ENCODE assay signal across 9 mouse cellular contexts in genomic region chr9:110070358-110070757, GRCm38 (mm10). TPM values are rescaled to one million over a fixed set of nuclear protein-coding genes. Genes with fewer than 3 reads are reported as not detected.
A peak's percentile ranks its signal among the peaks of the same experiment; 100 is the strongest.
DNase-seq lines count a peak whose midpoint lies in the region; ATAC-seq and TF ChIP-seq lines count a peak whose summit lies in the region.
"Had no signal": no experiment of that assay in that cellular context is flagged by ENCODE, and none has a peak within 500 bp of the region (broad histone marks: within the 10 kb centered on the region; RNA-seq: fewer than 3 reads in every experiment).

No protein-coding gene starts in this region.

- H3K27me3 ChIP-seq in midbrain, embryonic 16.5 days (ENCODE audit: control insufficient read depth, insufficient read depth, low read depth, low read length), result no peaks in the 10 kb centered on the region
- H3K27me3 ChIP-seq: Patski had no signal

- H3K36me3 ChIP-seq in midbrain, embryonic 16.5 days (ENCODE audit: control insufficient read depth, insufficient read depth, low read length), result peaks cover 15% of the 10 kb centered on the region

- 81% methylated on average over 9 of the region's 9 CpGs for WGBS in midbrain, embryonic 16.5 days

- no peak for ATAC-seq in midbrain, embryonic 16.5 days
- ATAC-seq in CD4-positive, CD25-positive, alpha-beta regulatory T cell, adult 4 months, result no peak
- ATAC-seq: Patski had no signal

- no peak for TF ChIP-seq POLR2A in bone marrow macrophage, adult 2 months (IDR thresholded peaks at IDR 0.05; ENCODE audit: borderline replicate concordance, low read depth, low read length)

- H3K9ac ChIP-seq in midbrain, embryonic 16.5 days (ENCODE audit: low read depth, low read length), result no peak overlapping the region

- no peak for TF ChIP-seq CTCF in left cerebral cortex, adult 2 months (IDR thresholded peaks at IDR 0.05)
- no peak for TF ChIP-seq CTCF in bone marrow macrophage, adult 2 months (IDR thresholded peaks at IDR 0.05; ENCODE audit: low read depth, low read length)

- no peak overlapping the region for H3K4me2 ChIP-seq in midbrain, embryonic 16.5 days (ENCODE audit: low read length)

- intact Hi-C loops in left cerebral cortex, adult 2 months (cut with DNase I), result loop anchor here (5.0 kb wide), 1 partner anchor 138 kb away; the partner anchor contains the start of gene Map4

- H3K4me1 ChIP-seq in bone marrow macrophage, adult 2 months (ENCODE audit: control insufficient read depth, insufficient read depth, low read length), result peaks cover 16% of the 10 kb centered on the region
- H3K4me1 ChIP-seq in midbrain, embryonic 16.5 days (ENCODE audit: control insufficient read depth, insufficient read depth, low read length), result no peaks in the 10 kb centered on the region

- no peak overlapping the region for H3K4me3 ChIP-seq in left cerebral cortex, adult 2 months
- no peak overlapping the region for H3K4me3 ChIP-seq in bone marrow macrophage, adult 2 months (ENCODE audit: insufficient read depth, low read length)
- no peak overlapping the region for H3K4me3 ChIP-seq in midbrain, embryonic 16.5 days (ENCODE audit: low read depth, low read length)

- DNase-seq in left cerebral cortex, adult 2 months (ENCODE audit: extremely low spot score in 1 of 2, low spot score in 2 of 2), result peak in 1 of 2 experiments; percentile 20
- no peak for DNase-seq in left cerebral cortex, adult 8-10 months (ENCODE audit: low spot score in 2 of 2)
- peak; percentile 59 to 67 for DNase-seq in gastrocnemius, adult 8-10 months (ENCODE audit: low spot score in 2 of 2)
- DNase-seq in kidney, postnatal 25 days, result peak; percentile 46 to 51
- no peak for DNase-seq in urinary bladder, postnatal 10 days (ENCODE audit: low spot score)

- peak overlapping the region; percentile 18; the same call in 1 of the 2 replicates for H3K27ac ChIP-seq in left cerebral cortex, adult 2 months
- H3K27ac ChIP-seq in bone marrow macrophage, adult 2 months (ENCODE audit: insufficient read depth, low read depth, low read length), result peak overlapping the region; percentile 40; the same call in 1 of the 2 replicates
- no peak overlapping the region for H3K27ac ChIP-seq in midbrain, embryonic 16.5 days (ENCODE audit: low read length)

- H3K9me3 ChIP-seq in midbrain, embryonic 16.5 days (replicated peaks; ENCODE audit: control insufficient read depth, low read length, poor library complexity, severe bottlenecking), result no peaks in the 10 kb centered on the region

RNA-seq across cellular contexts. Expression of gene Smarcc1, which starts 47.1 kb away (rescaled TPM):
- 10 to 100 TPM; 68.6 to 74.8 TPM for total RNA-seq in left cerebral cortex, adult 2 months (2021)
- 10 to 100 TPM; 65.3 to 82.2 (median 72.2) TPM for total RNA-seq in left cerebral cortex, adult 8-10 months (2022)
- 29.7 and 31.9 TPM in 2 replicates for polyA plus RNA-seq in bone marrow macrophage, adult 2 months (2012; ENCODE audit: insufficient read depth, insufficient read length, missing spikeins)
- 10 to 100 TPM; 22.0 to 27.2 (median 26.3) TPM for total RNA-seq in gastrocnemius, adult 8-10 months (2022)
- polyA plus RNA-seq in midbrain, embryonic 16.5 days (2015; fragmentation: Nextera tagmentation; extraction: Ambion mirVana), result 80.0 and 105 TPM in 2 replicates
- polyA plus RNA-seq in CD4-positive, CD25-positive, alpha-beta regulatory T cell, adult 4 months (2017; shearing (Covaris generic)), result 10 to 100 TPM; 23.4 to 24.1 TPM

RNA-seq across cellular contexts. Expression of gene Dhx30, which starts 47.3 kb away (rescaled TPM):
- 100 to 1,000 TPM; 166 to 173 TPM for total RNA-seq in left cerebral cortex, adult 2 months (2021)
- 100 to 1,000 TPM; 158 to 171 (median 165) TPM for total RNA-seq in left cerebral cortex, adult 8-10 months (2022)
- 44.1 and 50.5 TPM in 2 replicates for polyA plus RNA-seq in bone marrow macrophage, adult 2 months (2012; ENCODE audit: insufficient read depth, insufficient read length, missing spikeins)
- total RNA-seq in gastrocnemius, adult 8-10 months (2022), result 10 to 100 TPM; 25.4 to 39.5 (median 35.1) TPM
- polyA plus RNA-seq in midbrain, embryonic 16.5 days (2015; fragmentation: Nextera tagmentation; extraction: Ambion mirVana), result 177 and 187 TPM in 2 replicates
- 100 to 1,000 TPM; 102 to 156 TPM for polyA plus RNA-seq in CD4-positive, CD25-positive, alpha-beta regulatory T cell, adult 4 months (2017; shearing (Covaris generic))

Comparison
In these comparisons a context has a peak if more than half of its experiments do, and no peak if none do; other contexts are left out.
1. DNase-seq: peak in gastrocnemius, adult 8-10 months (2 of 2) and kidney, postnatal 25 days (2 of 2); none in left cerebral cortex, adult 8-10 months (0 of 2) and urinary bladder, postnatal 10 days (single experiment).